Comparison of ENCODE assay signal across 24 mouse cellular contexts in the genomic region with DNA sequence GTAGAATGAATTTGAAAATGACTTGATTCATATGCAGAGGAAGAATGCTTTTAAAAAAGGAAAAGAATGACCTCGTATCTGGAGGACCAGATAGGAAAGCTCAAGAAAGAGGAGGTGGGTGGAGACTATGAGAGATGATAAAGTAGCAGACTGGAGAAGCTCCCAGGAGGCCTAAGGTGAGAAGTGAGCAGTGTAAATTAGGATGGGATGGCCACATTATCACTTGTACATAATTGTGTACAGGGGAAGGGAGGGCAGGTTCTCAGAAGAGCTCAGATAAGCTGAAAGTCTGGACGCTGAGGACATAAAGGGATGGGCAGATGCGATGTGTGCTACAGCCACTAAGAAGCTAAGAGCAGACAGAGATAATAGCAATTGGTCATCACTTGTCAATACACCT.
"Had no signal": no experiment of that assay in that cellular context is flagged by ENCODE, and none has a peak within 500 bp of the region (broad histone marks: within the 10 kb centered on the region; RNA-seq: fewer than 3 reads in every experiment).

No protein-coding gene starts in this region.

- H3K4me3 ChIP-seq: gastrocnemius, adult 2 months; heart, embryonic 10.5 days; heart, embryonic 12.5 days; hindbrain, embryonic 10.5 days; hindbrain, embryonic 12.5 days; intestine, embryonic 15.5 days; layer of hippocampus, adult 2 months; left cerebral cortex, adult 2 months; limb, embryonic 10.5 days; limb, embryonic 12.5 days had no signal

- H3K27ac ChIP-seq: gastrocnemius, adult 2 months; heart, embryonic 10.5 days; hindbrain, embryonic 10.5 days; hindbrain, embryonic 12.5 days; hindbrain, embryonic 14.5 days; intestine, embryonic 15.5 days; layer of hippocampus, adult 2 months; left cerebral cortex, adult 2 months; limb, embryonic 10.5 days; limb, embryonic 12.5 days had no signal

- DNase-seq: gastrocnemius, adult 2 months; gastrocnemius, postnatal 10 days; gastrocnemius, postnatal 25 days; heart, adult 18-20 months; heart, postnatal 10 days; heart, postnatal 4 days; kidney, adult 18-20 months; kidney, adult 8-10 months; kidney, postnatal 10 days; kidney, postnatal 25 days; kidney, postnatal 4 days had no signal

- H3K27me3 ChIP-seq: heart, embryonic 12.5 days; hindbrain, embryonic 12.5 days; intestine, embryonic 15.5 days; limb, embryonic 12.5 days had no signal

- ATAC-seq: hindbrain, embryonic 16.5 days; inflammation-experienced regulatory T-cells, adult 6 months; intestine, embryonic 15.5 days; intestine, postnatal 0 days had no signal

- H3K36me3 ChIP-seq: hindbrain, embryonic 10.5 days; hindbrain, embryonic 12.5 days; intestine, embryonic 15.5 days; limb, embryonic 10.5 days had no signal

- H3K4me2 ChIP-seq: heart, embryonic 12.5 days; hindbrain, embryonic 12.5 days; hindbrain, embryonic 14.5 days; intestine, embryonic 15.5 days; limb, embryonic 12.5 days had no signal

- H3K9ac ChIP-seq: heart, embryonic 12.5 days; hindbrain, embryonic 12.5 days; hindbrain, embryonic 14.5 days; intestine, embryonic 15.5 days; limb, embryonic 12.5 days had no signal

- H3K4me1 ChIP-seq: heart, embryonic 10.5 days; heart, embryonic 12.5 days; hindbrain, embryonic 10.5 days; hindbrain, embryonic 12.5 days; intestine, embryonic 15.5 days; limb, embryonic 10.5 days; limb, embryonic 12.5 days had no signal

- H3K9me3 ChIP-seq: heart, embryonic 10.5 days; heart, embryonic 12.5 days; hindbrain, embryonic 10.5 days; hindbrain, embryonic 12.5 days; intestine, embryonic 15.5 days; limb, embryonic 10.5 days; limb, embryonic 12.5 days had no signal
